ENCODE assay signal across 8 mouse cellular contexts in the genomic region with DNA sequence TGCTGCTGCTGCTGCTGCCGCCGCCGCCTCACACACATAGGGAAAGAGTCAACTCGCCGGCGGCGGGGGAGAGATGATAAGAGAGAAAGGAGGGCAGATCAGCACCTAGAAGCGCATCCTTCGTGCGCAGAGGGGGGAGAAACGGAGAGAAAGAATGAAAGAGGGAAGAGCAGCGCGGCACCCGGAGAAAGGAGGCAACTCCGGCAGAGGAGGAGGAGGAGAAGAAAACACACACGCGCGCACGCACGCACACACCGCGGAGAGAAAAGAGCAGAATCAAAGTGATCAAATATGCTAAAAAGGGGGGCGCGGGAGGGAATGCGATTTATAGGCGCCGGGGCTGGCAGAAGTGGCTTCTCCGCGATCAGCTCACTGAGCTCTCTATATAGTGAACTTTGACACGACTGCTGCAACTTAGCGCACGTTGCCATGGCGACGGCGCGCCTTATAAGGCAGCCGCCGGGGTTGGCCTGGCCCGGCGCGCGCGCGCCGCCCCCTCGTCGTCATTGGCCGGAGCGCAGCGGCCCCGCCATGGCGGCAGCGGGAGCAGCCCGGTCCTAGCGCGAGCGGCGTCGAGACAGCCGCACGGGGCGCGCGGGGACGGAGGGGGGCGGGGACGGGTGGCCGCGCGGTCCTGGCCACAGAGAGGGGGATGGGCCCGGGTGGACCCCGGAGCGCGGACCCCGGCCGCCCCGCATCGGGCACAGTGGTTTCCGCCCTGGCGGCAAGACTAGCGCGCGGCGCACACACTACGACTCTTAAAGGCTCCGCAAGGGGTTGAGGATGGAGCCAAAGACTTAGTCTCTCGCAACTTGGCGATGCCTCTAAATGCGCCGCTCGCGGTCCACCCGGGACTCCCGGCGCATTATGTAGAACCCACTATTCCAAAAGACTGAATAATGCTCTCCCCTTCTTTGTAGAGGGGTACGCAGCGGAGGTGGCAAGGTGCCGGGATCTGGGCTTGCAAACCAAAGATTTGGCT. TPM values are rescaled to one million over a fixed set of nuclear protein-coding genes. Genes with fewer than 3 reads are reported as not detected.
DNase-seq lines count a peak whose midpoint lies in the region; ATAC-seq and TF ChIP-seq lines count a peak whose summit lies in the region.

No protein-coding gene starts in this region.

- 3% methylated on average over 97 of the region's 98 CpGs for WGBS in bone marrow, adult 2 months
- WGBS in embryonic facial prominence, embryonic 13.5 days = under 1% methylated on average over 98 of the region's 98 CpGs
- 1% methylated on average over 96 of the region's 98 CpGs for WGBS in heart, adult 2 months
- WGBS in kidney, adult 2 months = under 1% methylated on average over 98 of the region's 98 CpGs
- under 1% methylated on average over 98 of the region's 98 CpGs for WGBS in limb, embryonic 11.5 days
- WGBS in midbrain, embryonic 14.5 days = under 1% methylated on average over 95 of the region's 98 CpGs
- WGBS in stomach, postnatal 0 days = under 1% methylated on average over 85 of the region's 98 CpGs

- intact Hi-C loops in heart, adult 2 months (cut with DNase I) = loop anchor here (10.0 kb wide), 4 partner anchors 483 to 1603 kb away; no protein-coding TSS in a partner anchor

- TF ChIP-seq EP300 in heart, adult 2 months (IDR thresholded peaks at IDR 0.05; ENCODE audit: insufficient read depth, low read depth, low read length) = no peak
- no peak for TF ChIP-seq EP300 in stomach, postnatal 0 days (optimal IDR thresholded peaks at IDR 0.05)

- peak; percentile 91 for ATAC-seq in embryonic facial prominence, embryonic 13.5 days (ENCODE audit: insufficient number of reproducible peaks, insufficient read depth, low FRiP score, low TSS enrichment, low read depth)
- ATAC-seq in limb, embryonic 11.5 days (ENCODE audit: insufficient number of reproducible peaks, low FRiP score, low TSS enrichment, low read depth) = peak; percentile 85
- ATAC-seq in midbrain, embryonic 14.5 days (ENCODE audit: low FRiP score, low TSS enrichment) = peak; percentile 92
- peak; percentile 90 for ATAC-seq in stomach, postnatal 0 days (ENCODE audit: low FRiP score, low TSS enrichment)

- peaks cover 67% of the 10 kb centered on the region for H3K27me3 ChIP-seq in embryonic facial prominence, embryonic 13.5 days
- H3K27me3 ChIP-seq in heart, adult 2 months (ENCODE audit: control insufficient read depth, insufficient read depth, low read length) = peaks cover 6% of the 10 kb centered on the region; the same call in 1 of the 2 replicates
- H3K27me3 ChIP-seq in kidney, adult 2 months (replicated peaks; ENCODE audit: control insufficient read depth, insufficient read depth, low read length) = no peaks in the 10 kb centered on the region
- 0 out of 2 replicates have a peak, but pooled peaks cover 3% of the 10 kb centered on the region for H3K27me3 ChIP-seq in limb, embryonic 11.5 days (ENCODE audit: control insufficient read depth, insufficient read depth, low read length)
- H3K27me3 ChIP-seq in midbrain, embryonic 14.5 days (ENCODE audit: control insufficient read depth, insufficient read depth, low read length) = peaks cover 48% of the 10 kb centered on the region
- no peaks in the 10 kb centered on the region for H3K27me3 ChIP-seq in stomach, postnatal 0 days (ENCODE audit: control insufficient read depth, insufficient read depth, low read length)

- H3K4me2 ChIP-seq in embryonic facial prominence, embryonic 13.5 days = peak overlapping the region; percentile 82
- H3K4me2 ChIP-seq in limb, embryonic 11.5 days (ENCODE audit: low read depth, severe bottlenecking) = peak overlapping the region; percentile 92
- peak overlapping the region; percentile 78 for H3K4me2 ChIP-seq in midbrain, embryonic 14.5 days (ENCODE audit: low read length)
- H3K4me2 ChIP-seq in stomach, postnatal 0 days (replicated peaks; ENCODE audit: low read depth) = peak overlapping the region; percentile 72

- peak overlapping the region; percentile 91 for H3K9ac ChIP-seq in embryonic facial prominence, embryonic 13.5 days
- peak overlapping the region; percentile 73 for H3K9ac ChIP-seq in heart, adult 2 months (ENCODE audit: low read depth, low read length)
- peak overlapping the region; percentile 99 for H3K9ac ChIP-seq in limb, embryonic 11.5 days (ENCODE audit: low read length)
- H3K9ac ChIP-seq in midbrain, embryonic 14.5 days (replicated peaks; ENCODE audit: low read length) = peak overlapping the region; percentile 91
- H3K9ac ChIP-seq in stomach, postnatal 0 days (ENCODE audit: low read length) = peak overlapping the region; percentile 97

- peak overlapping the region; percentile 11 for H3K4me3 ChIP-seq in bone marrow, adult 2 months (replicated peaks; ENCODE audit: control insufficient read depth, low read depth, low read length)
- H3K4me3 ChIP-seq in embryonic facial prominence, embryonic 13.5 days = peak overlapping the region; percentile 71
- peak overlapping the region; percentile 74 for H3K4me3 ChIP-seq in heart, adult 2 months
- peak overlapping the region; percentile 97 for H3K4me3 ChIP-seq in kidney, adult 2 months (ENCODE audit: insufficient read depth, low read depth, low read length)
- H3K4me3 ChIP-seq in limb, embryonic 11.5 days (ENCODE audit: low read depth, low read length) = peak overlapping the region; percentile 76
- peak overlapping the region; percentile 59 for H3K4me3 ChIP-seq in midbrain, embryonic 14.5 days (replicated peaks; ENCODE audit: low read depth, low read length)
- H3K4me3 ChIP-seq in stomach, postnatal 0 days (ENCODE audit: low read depth, low read length) = peak overlapping the region; percentile 62

- TF ChIP-seq CTCF in bone marrow, adult 2 months (IDR thresholded peaks at IDR 0.05; ENCODE audit: control insufficient read depth, insufficient read depth, low read length) = no peak
- peak; percentile 60 for TF ChIP-seq CTCF in heart, adult 2 months (IDR thresholded peaks at IDR 0.05)
- TF ChIP-seq CTCF in kidney, adult 2 months (conservative IDR thresholded peaks at IDR 0.05; ENCODE audit: insufficient read depth, insufficient read length, low read depth, low read length) = no peak
- TF ChIP-seq CTCF in stomach, postnatal 0 days (IDR thresholded peaks at IDR 0.05; ENCODE audit: low read depth) = peak; percentile 16; the same call in 1 of the 2 replicates

- no peak overlapping the region for H3K27ac ChIP-seq in bone marrow, adult 2 months (ENCODE audit: control insufficient read depth, insufficient read depth, low read depth, low read length, poor library complexity)
- H3K27ac ChIP-seq in embryonic facial prominence, embryonic 13.5 days = peak overlapping the region; percentile 97
- peak overlapping the region; percentile 88 for H3K27ac ChIP-seq in heart, adult 2 months
- peak overlapping the region; percentile 94 for H3K27ac ChIP-seq in kidney, adult 2 months (ENCODE audit: insufficient read depth, low read depth, low read length)
- H3K27ac ChIP-seq in limb, embryonic 11.5 days (replicated peaks; ENCODE audit: low read depth, low read length) = peak overlapping the region; percentile 99
- peak overlapping the region; percentile 98 for H3K27ac ChIP-seq in midbrain, embryonic 14.5 days (replicated peaks; ENCODE audit: low read depth, low read length)
- peak overlapping the region; percentile 99 for H3K27ac ChIP-seq in stomach, postnatal 0 days (replicated peaks)

- H3K4me1 ChIP-seq in bone marrow, adult 2 months (ENCODE audit: control insufficient read depth, insufficient read depth, low read length) = no peaks in the 10 kb centered on the region
- H3K4me1 ChIP-seq in embryonic facial prominence, embryonic 13.5 days = peaks cover 30% of the 10 kb centered on the region
- no peaks in the 10 kb centered on the region; the same call in 1 of the 2 replicates for H3K4me1 ChIP-seq in heart, adult 2 months (ENCODE audit: control insufficient read depth, insufficient read depth, low read length)
- peaks cover 2% of the 10 kb centered on the region; the same call in 1 of the 2 replicates for H3K4me1 ChIP-seq in kidney, adult 2 months (ENCODE audit: control insufficient read depth, insufficient read depth, low read length)
- peaks cover 7% of the 10 kb centered on the region for H3K4me1 ChIP-seq in limb, embryonic 11.5 days (ENCODE audit: control insufficient read depth, insufficient read depth, low read length)
- no peaks in the 10 kb centered on the region for H3K4me1 ChIP-seq in midbrain, embryonic 14.5 days (ENCODE audit: control insufficient read depth, insufficient read depth, low read length)
- H3K4me1 ChIP-seq in stomach, postnatal 0 days (replicated peaks; ENCODE audit: control insufficient read depth, insufficient read depth) = no peaks in the 10 kb centered on the region

- no peak for TF ChIP-seq POLR2A in bone marrow, adult 2 months (IDR thresholded peaks at IDR 0.05; ENCODE audit: borderline replicate concordance, control insufficient read depth, low read depth, low read length)
- peak; percentile 88 for TF ChIP-seq POLR2A in heart, adult 2 months (IDR thresholded peaks at IDR 0.05; ENCODE audit: insufficient read depth, low read depth, low read length)
- peak; percentile 90 for TF ChIP-seq POLR2A in kidney, adult 2 months (IDR thresholded peaks at IDR 0.05; ENCODE audit: low read depth, low read length)

- no peaks in the 10 kb centered on the region for H3K9me3 ChIP-seq in embryonic facial prominence, embryonic 13.5 days
- no peaks in the 10 kb centered on the region for H3K9me3 ChIP-seq in limb, embryonic 11.5 days (ENCODE audit: control insufficient read depth, low read length)
- no peaks in the 10 kb centered on the region for H3K9me3 ChIP-seq in midbrain, embryonic 14.5 days (ENCODE audit: control insufficient read depth, low read length)
- no peaks in the 10 kb centered on the region for H3K9me3 ChIP-seq in stomach, postnatal 0 days (ENCODE audit: control insufficient read depth, low read length)

- DNase-seq in 3134 (ENCODE audit: extremely low read depth, insufficient read length, low spot score) = peak; percentile 96
- DNase-seq in heart, adult 2 months = peak; percentile 90 to 94
- peak; percentile 98 for DNase-seq in kidney, adult 2 months
- DNase-seq in limb, embryonic 11.5 days (ENCODE audit: low spot score) = peak; percentile 95
- peak; percentile 99 for DNase-seq in midbrain, embryonic 14.5 days
- DNase-seq in stomach, postnatal 0 days (ENCODE audit: low spot score) = peak; percentile 95

- H3K79me2 ChIP-seq in heart, adult 2 months (replicated peaks; ENCODE audit: control insufficient read depth, insufficient read depth, low read length) = no peaks in the 10 kb centered on the region; the same call in 1 of the 2 replicates

- no peaks in the 10 kb centered on the region for H3K36me3 ChIP-seq in embryonic facial prominence, embryonic 13.5 days
- peaks cover 2% of the 10 kb centered on the region; the same call in 1 of the 2 replicates for H3K36me3 ChIP-seq in heart, adult 2 months (ENCODE audit: control insufficient read depth, insufficient read depth, low read length)
- H3K36me3 ChIP-seq in kidney, adult 2 months (ENCODE audit: control insufficient read depth, insufficient read depth, low read length) = peaks cover 6% of the 10 kb centered on the region
- H3K36me3 ChIP-seq in limb, embryonic 11.5 days (ENCODE audit: control insufficient read depth, insufficient read depth, low read length) = no peaks in the 10 kb centered on the region
- H3K36me3 ChIP-seq in midbrain, embryonic 14.5 days (ENCODE audit: control insufficient read depth, insufficient read depth, low read length) = peaks cover 15% of the 10 kb centered on the region
- H3K36me3 ChIP-seq in stomach, postnatal 0 days (ENCODE audit: control insufficient read depth, insufficient read depth, low read length) = no peaks in the 10 kb centered on the region; the same call in 1 of the 2 replicates

RNA-seq across cellular contexts. Expression of a gene that starts 4.9 kb away (rescaled TPM):
- 5.3 and 7.7 TPM in 2 replicates for polyA plus RNA-seq in bone marrow, adult 2 months (2011; ENCODE audit: insufficient read depth, insufficient read length, low replicate concordance, missing spikeins)
- polyA plus RNA-seq in embryonic facial prominence, embryonic 13.5 days (2015; fragmentation: Nextera tagmentation; extraction: Ambion mirVana) = 36.0 and 42.9 TPM in 2 replicates
- 10 to 100 TPM; 16.4 to 18.8 TPM for total RNA-seq in heart, adult 2 months (2021)
- polyA plus RNA-seq in heart, adult 2 months (2012; rRNA removed) = 22.9 and 39.3 TPM in 2 replicates
- polyA plus RNA-seq in kidney, adult 2 months (2012; rRNA removed) = 193 and 288 TPM in 2 replicates
- polyA plus RNA-seq in limb, embryonic 11.5 days (2014; fragmentation: Nextera tagmentation; extraction: Ambion mirVana) = 71.4 and 79.5 TPM in 2 replicates
- 113 and 120 TPM in 2 replicates for polyA plus RNA-seq in midbrain, embryonic 14.5 days (2014; fragmentation: Nextera tagmentation; extraction: Ambion mirVana)
- polyA plus RNA-seq in stomach, postnatal 0 days (2015; fragmentation: Nextera tagmentation; extraction: Ambion mirVana) = 52.8 and 53.9 TPM in 2 replicates

Comparison
In these comparisons a context has a peak if more than half of its experiments do, and no peak if none do; other contexts are left out.
1. H3K4me3 ChIP-seq: peak in every context shown above with its lines; median percentile 97 in kidney, adult 2 months; 76 in limb, embryonic 11.5 days; 74 in heart, adult 2 months; 71 in embryonic facial prominence, embryonic 13.5 days; 62 in stomach, postnatal 0 days; 59 in midbrain, embryonic 14.5 days; 11 in bone marrow, adult 2 months.
2. CTCF ChIP-seq: peak in heart, adult 2 months (single experiment) and stomach, postnatal 0 days (single experiment); none in bone marrow, adult 2 months (single experiment) and kidney, adult 2 months (single experiment).
3. Peak in every context shown above with its lines, with median percentiles within 50 percentile points of each other: DNase-seq, ATAC-seq, H3K4me2 ChIP-seq and H3K9ac ChIP-seq.